Mouse (Mus musculus) kidney, embryonic 15.5 days (tissue): Measurements from ENCODE around the gene Cyp4a12b. TPM values are rescaled to one million over a fixed set of nuclear protein-coding genes. Genes with fewer than 3 reads are reported as not detected.
"Not testable (repeated sequence)": the region's sequence is repeated elsewhere in the genome, so short reads cannot be mapped to it uniquely, and the experiment has no call there.

Source experiments
- ATAC-seq: fragments of 200-750 bp; cut with Nextera tagmentation; replicated peaks from 2 replicates; pipeline ENCODE4 v1.8.0; 2017; ENCODE audit warnings: moderate TSS enrichment; ENCODE audit not compliant: low FRiP score
- H3K27ac ChIP-seq: fragments of 300-500 bp; sonication (generic); 2 replicates; pipeline ENCODE4 v1.5.1; 2015; ENCODE audit warnings: mild to moderate bottlenecking, inconsistent platforms
- H3K27me3 ChIP-seq: fragments of 300-500 bp; sonication (generic); 2 replicates; pipeline ENCODE4 v1.6.1; 2015; ENCODE audit warnings: inconsistent platforms
- H3K36me3 ChIP-seq: fragments of 300-500 bp; sonication (generic); 2 replicates; pipeline ENCODE4 v1.6.1; 2015; ENCODE audit warnings: inconsistent platforms
- H3K4me1 ChIP-seq: fragments of 300-500 bp; sonication (generic); 2 replicates; pipeline ENCODE4 v1.6.1; 2015; ENCODE audit warnings: inconsistent platforms
- H3K4me2 ChIP-seq: fragments of 300-500 bp; sonication (generic); 2 replicates; pipeline ENCODE4 v1.6.1; 2015; ENCODE audit warnings: moderate library complexity, mild to moderate bottlenecking, inconsistent platforms
- H3K4me3 ChIP-seq: fragments of 300-500 bp; sonication (generic); replicated peaks from 2 replicates; pipeline ENCODE4 v1.5.1; 2015; ENCODE audit warnings: mild to moderate bottlenecking, inconsistent platforms
- H3K9ac ChIP-seq: fragments of 300-500 bp; sonication (generic); 2 replicates; pipeline ENCODE4 v1.6.1; 2015; ENCODE audit warnings: mild to moderate bottlenecking, inconsistent platforms
- H3K9me3 ChIP-seq: fragments of 300-500 bp; sonication (generic); replicated peaks from 2 replicates; pipeline ENCODE4 v1.6.1; 2016; ENCODE audit warnings: inconsistent platforms
- WGBS: fragments of 180-500 bp; shearing (Covaris S2); methylation state at CpG from one replicate; pipeline ENCODE4 v1.1.7; 2015; ENCODE audit warnings: mixed read lengths; 5-methylcytosine and 5-hydroxymethylcytosine counted together
- polyA plus RNA-seq: library from polyadenylated mRNA; unstranded; fragments of >200 nt; fragmentation: Nextera tagmentation; extraction: Ambion mirVana; gene quantifications from 2 replicates; pipeline ENCODE4 v1.2.1, GENCODE M21; 2015

Cyp4a12b gene
- polyA plus RNA-seq = 0.44 and 0.55 TPM in 2 replicates

GRCm38 (mm10) chr4:115411324-115411723 is at the start of gene Cyp4a12b:
TSS of gene Cyp4a12b (plus strand) at chr4:115411624.
- H3K27ac ChIP-seq, H3K36me3 ChIP-seq, H3K4me2 ChIP-seq, H3K9ac ChIP-seq, H3K9me3 ChIP-seq, H3K27me3 ChIP-seq, H3K4me3 ChIP-seq, ATAC-seq, H3K4me1 ChIP-seq: not testable (repeated sequence)

GRCm38 (mm10) chr4:115365624-115366023 is 45.8 kb upstream of the Cyp4a12b start:
- WGBS = 85% methylated on average over 3 of the region's 3 CpGs
- H3K27me3 ChIP-seq, H3K4me3 ChIP-seq: not testable (repeated sequence)

GRCm38 (mm10) chr4:115368067-115368466 is 43.4 kb upstream of the Cyp4a12b start:
- H3K9ac ChIP-seq = not testable (repeated sequence)

More at GRCm38 (mm10) chr4:115365624-115366023, 45.8 kb upstream of the Cyp4a12b start:
- not testable (repeated sequence) for H3K4me1 ChIP-seq, H3K9me3 ChIP-seq, H3K27ac ChIP-seq, ATAC-seq, H3K36me3 ChIP-seq, H3K4me2 ChIP-seq, H3K9ac ChIP-seq

GRCm38 (mm10) chr4:115396256-115396655 is 15.2 kb upstream of the Cyp4a12b start:
- not testable (repeated sequence) for H3K27me3 ChIP-seq, H3K4me2 ChIP-seq, H3K4me1 ChIP-seq, H3K9ac ChIP-seq, H3K27ac ChIP-seq, H3K36me3 ChIP-seq, H3K9me3 ChIP-seq, ATAC-seq, H3K4me3 ChIP-seq
- 82% methylated on average over 2 of the region's 2 CpGs for WGBS

More at GRCm38 (mm10) chr4:115368067-115368466, 43.4 kb upstream of the Cyp4a12b start:
- not testable (repeated sequence) for H3K4me3 ChIP-seq, H3K27me3 ChIP-seq, H3K9me3 ChIP-seq, ATAC-seq, H3K36me3 ChIP-seq, H3K4me2 ChIP-seq, H3K4me1 ChIP-seq, H3K27ac ChIP-seq

- H3K4me1 ChIP-seq, H3K9me3 ChIP-seq, H3K4me2 ChIP-seq, ATAC-seq, H3K27ac ChIP-seq, H3K27me3 ChIP-seq, H3K36me3 ChIP-seq, H3K4me3 ChIP-seq, H3K9ac ChIP-seq: not testable (repeated sequence)
These were observed 14.5 kb upstream of the Cyp4a12b start for GRCm38 (mm10) chr4:115396950-115397349.

GRCm38 (mm10) chr4:115450577-115451137 is 39.2 kb downstream of the Cyp4a12b start:
- WGBS = 57% methylated on average over 3 of the region's 3 CpGs
- Histone ChIP-seq H3K4me2 (0 out of 2 replicates have a peak overlapping the region, but pooled peaks have one; percentile 1), H3K9me3 (no peaks in the 10 kb centered on the region), H3K27me3 (no peaks in the 10 kb centered on the region), H3K36me3 (no peaks in the 10 kb centered on the region), H3K4me1 (no peaks in the 10 kb centered on the region), H3K4me3 (no peak overlapping the region), H3K27ac (peak overlapping the region; percentile 75), H3K9ac (no peak overlapping the region)
- peak; percentile 92 for ATAC-seq

GRCm38 (mm10) chr4:115452304-115452703 is 40.9 kb downstream of the Cyp4a12b start, which contains the start of gene Cyp4a30b:
TSS of gene Cyp4a30b (plus strand) at chr4:115452604.
- 59% methylated on average over 3 of the region's 3 CpGs for WGBS
- H3K27ac ChIP-seq = peak within 1 kb of the TSS; percentile 75
- H3K4me1 ChIP-seq = no peaks in the 10 kb centered on the region
- no peak within 1 kb of the TSS for H3K4me3 ChIP-seq
- H3K27me3 ChIP-seq = no peaks in the 10 kb centered on the region
- H3K9ac ChIP-seq = no peak within 1 kb of the TSS
- 0 out of 2 replicates have a peak, but pooled peaks have one; percentile 20 for ATAC-seq
- H3K4me2 ChIP-seq = no peak within 1 kb of the TSS
- H3K36me3 ChIP-seq = no peaks in the 10 kb centered on the region
- no peaks in the 10 kb centered on the region for H3K9me3 ChIP-seq

- 81% methylated on average over 3 of the region's 3 CpGs for WGBS
- not testable (repeated sequence) for H3K9ac ChIP-seq, H3K27ac ChIP-seq, ATAC-seq, H3K4me2 ChIP-seq, H3K4me3 ChIP-seq, H3K4me1 ChIP-seq, H3K9me3 ChIP-seq, H3K27me3 ChIP-seq, H3K36me3 ChIP-seq
These were observed 62.2 kb downstream of the Cyp4a12b start for GRCm38 (mm10) chr4:115473585-115473984.

- H3K36me3 ChIP-seq, H3K4me1 ChIP-seq, H3K27ac ChIP-seq, H3K4me3 ChIP-seq, H3K4me2 ChIP-seq, H3K27me3 ChIP-seq, H3K9me3 ChIP-seq, ATAC-seq, H3K9ac ChIP-seq: not testable (repeated sequence)
These were observed 64.6 kb downstream of the Cyp4a12b start for GRCm38 (mm10) chr4:115476051-115476450.

GRCm38 (mm10) chr4:115481006-115481652 is 69.7 kb downstream of the Cyp4a12b start:
- Histone ChIP-seq H3K36me3 (no peaks in the 10 kb centered on the region), H3K27me3 (no peaks in the 10 kb centered on the region), H3K27ac (no peak overlapping the region), H3K9me3 (no peaks in the 10 kb centered on the region), H3K4me1 (no peaks in the 10 kb centered on the region), H3K4me3 (no peak overlapping the region), H3K9ac (no peak overlapping the region), H3K4me2 (no peak overlapping the region)
- WGBS = 76% methylated on average over 6 of the region's 6 CpGs
- ATAC-seq = no peak
